Mouse (Mus musculus) bone marrow macrophage, adult 2 months (primary cell): Measurements from ENCODE around the gene Cidec.

Source experiments
- CTCF ChIP-seq: IDR thresholded peaks from 2 replicates; pipeline ENCODE4 v1.5.1; 2012; ENCODE audit warnings: low read depth, mild to moderate bottlenecking, low read length, moderate library complexity
- POLR2A ChIP-seq: IDR thresholded peaks from 2 replicates; pipeline ENCODE4 v1.6.1; 2012; ENCODE audit warnings: mild to moderate bottlenecking, low read depth, low read length, borderline replicate concordance

DNA sequence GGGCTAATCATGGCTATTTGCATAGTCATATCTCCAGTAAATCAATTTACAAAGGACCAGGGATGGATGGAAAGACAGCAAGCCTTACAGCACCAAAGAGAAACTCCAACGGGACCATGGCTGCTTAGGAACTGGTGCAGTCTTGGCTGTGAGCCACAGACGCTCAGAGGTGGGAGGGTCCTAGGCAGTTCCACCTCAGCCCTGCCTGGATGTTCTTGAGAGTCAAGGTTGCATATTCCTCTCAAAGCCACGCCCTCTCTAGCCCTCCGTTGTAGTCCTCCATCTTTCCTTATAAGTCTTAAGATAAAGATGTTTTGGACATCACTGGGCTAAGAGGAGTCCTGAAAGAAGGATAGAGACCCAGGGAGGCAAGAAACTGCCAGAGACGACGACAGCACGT is 28.5 kb upstream of the Cidec start:
- no peak for TF ChIP-seq CTCF
- TF ChIP-seq POLR2A: no peak
